Mouse (Mus musculus) forebrain, embryonic 13.5 days (tissue): Measurements from ENCODE around the gene Grhl3. TPM values are rescaled to one million over a fixed set of nuclear protein-coding genes. Genes with fewer than 3 reads are reported as not detected.
A peak's percentile ranks its signal among the peaks of the same experiment; 100 is the strongest.

Source experiments
- ATAC-seq: fragments of 200-750 bp; cut with Nextera tagmentation; 2 replicates; pipeline ENCODE4 v1.8.0; 2017
- H3K27ac ChIP-seq: fragments of 300-500 bp; sonication (generic); 2 replicates; pipeline ENCODE4 v1.5.1; 2015; ENCODE audit warnings: inconsistent platforms, mild to moderate bottlenecking, moderate library complexity
- H3K27me3 ChIP-seq: fragments of 300-500 bp; sonication (generic); 2 replicates; pipeline ENCODE4 v1.6.1; 2015; ENCODE audit warnings: mild to moderate bottlenecking, inconsistent platforms
- H3K36me3 ChIP-seq: fragments of 300-500 bp; sonication (generic); 2 replicates; pipeline ENCODE4 v1.6.1; 2015; ENCODE audit warnings: mild to moderate bottlenecking, inconsistent platforms; ENCODE audit not compliant: poor library complexity, severe bottlenecking
- H3K4me1 ChIP-seq: fragments of 300-500 bp; sonication (generic); 2 replicates; pipeline ENCODE4 v1.6.1; 2015; ENCODE audit warnings: inconsistent platforms
- H3K4me2 ChIP-seq: fragments of 300-500 bp; sonication (generic); 2 replicates; pipeline ENCODE4 v1.6.1; 2015; ENCODE audit warnings: inconsistent platforms, mild to moderate bottlenecking, moderate library complexity
- H3K4me3 ChIP-seq: fragments of 300-500 bp; sonication (generic); 2 replicates; pipeline ENCODE4 v1.5.1; 2015; ENCODE audit warnings: mild to moderate bottlenecking, inconsistent platforms
- H3K9ac ChIP-seq: fragments of 300-500 bp; sonication (generic); 2 replicates; pipeline ENCODE4 v1.6.1; 2015; ENCODE audit warnings: mild to moderate bottlenecking, inconsistent platforms
- H3K9me3 ChIP-seq: fragments of 300-500 bp; sonication (generic); replicated peaks from 2 replicates; pipeline ENCODE4 v1.6.1; 2016; ENCODE audit warnings: inconsistent platforms
- WGBS: fragments of 180-500 bp; shearing (Covaris S2); methylation state at CpG from one replicate; pipeline ENCODE4 v1.1.7; 2015; 5-methylcytosine and 5-hydroxymethylcytosine counted together
- polyA plus RNA-seq: library from polyadenylated mRNA; unstranded; fragments of >200 nt; fragmentation: Nextera tagmentation; extraction: Ambion mirVana; gene quantifications from 2 replicates; pipeline ENCODE4 v1.2.1, GENCODE M21; 2015

Gene Grhl3
- polyA plus RNA-seq, 1 experiment from 2014 or later, result 0.63 TPM

GRCm38 (mm10) chr4:135545080-135545511, 28.3 kb downstream of the Grhl3 start:
- Histone ChIP-seq H3K9ac (no peak overlapping the region), H3K9me3 (no peaks in the 10 kb centered on the region), H3K27me3 (0 out of 2 replicates have a peak, but pooled peaks cover 3% of the 10 kb centered on the region), H3K4me3 (no peak overlapping the region), H3K4me1 (peaks cover 41% of the 10 kb centered on the region), H3K4me2 (peak overlapping the region; percentile 2; the same call in 1 of the 2 replicates), H3K36me3 (no peaks in the 10 kb centered on the region), H3K27ac (no peak overlapping the region)
- ATAC-seq, result no peak
- 28% methylated on average over 8 of the region's 8 CpGs for WGBS

GRCm38 (mm10) chr4:135544284-135544683, 29.1 kb downstream of the Grhl3 start:
- Histone ChIP-seq H3K27me3 (0 out of 2 replicates have a peak, but pooled peaks cover 3% of the 10 kb centered on the region), H3K4me2 (no peak overlapping the region), H3K27ac (no peak overlapping the region), H3K9ac (no peak overlapping the region), H3K4me3 (no peak overlapping the region), H3K36me3 (no peaks in the 10 kb centered on the region), H3K4me1 (peaks cover 42% of the 10 kb centered on the region), H3K9me3 (no peaks in the 10 kb centered on the region)
- no peak for ATAC-seq
- 85% methylated on average over 2 of the region's 2 CpGs for WGBS

GRCm38 (mm10) chr4:135540057-135540456, 33.4 kb downstream of the Grhl3 start:
- no peak for ATAC-seq

DNA sequence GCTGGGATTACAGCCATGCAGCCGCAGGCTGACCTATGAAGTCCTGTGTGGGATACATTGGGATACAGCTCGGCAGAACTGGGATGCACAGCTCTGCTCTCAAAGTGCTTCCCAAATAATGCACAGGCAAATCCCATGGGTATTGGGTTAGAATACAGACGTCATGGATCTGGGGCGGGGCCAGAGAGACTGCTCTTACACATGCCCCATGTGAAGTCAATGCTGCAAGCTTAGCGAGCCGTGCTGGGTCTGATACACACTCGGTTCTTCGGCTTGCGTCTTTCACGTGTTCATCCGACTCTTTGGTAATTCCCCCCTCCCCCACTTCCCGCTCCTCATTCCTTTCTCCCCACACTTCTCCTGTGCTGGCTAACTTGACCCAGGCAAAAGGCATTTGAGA, 34.4 kb downstream of the Grhl3 start:
- ATAC-seq, result no peak
- H3K9ac ChIP-seq, result no peak overlapping the region
- no peaks in the 10 kb centered on the region for H3K36me3 ChIP-seq
- H3K9me3 ChIP-seq, result no peaks in the 10 kb centered on the region
- 0 out of 2 replicates have a peak, but pooled peaks cover 1% of the 10 kb centered on the region for H3K27me3 ChIP-seq
- H3K4me1 ChIP-seq, result peaks cover 3% of the 10 kb centered on the region; the same call in 1 of the 2 replicates
- no peak overlapping the region for H3K4me3 ChIP-seq
- no peak overlapping the region for H3K4me2 ChIP-seq
- WGBS, result 88% methylated on average over 12 of the region's 12 CpGs
- no peak overlapping the region for H3K27ac ChIP-seq

More at GRCm38 (mm10) chr4:135540057-135540456, 33.4 kb downstream of the Grhl3 start:
- H3K36me3 ChIP-seq, result no peaks in the 10 kb centered on the region
- H3K4me2 ChIP-seq, result no peak overlapping the region
- H3K27me3 ChIP-seq, result 0 out of 2 replicates have a peak, but pooled peaks cover 3% of the 10 kb centered on the region
- WGBS, result 60% methylated on average over 9 of the region's 9 CpGs
- no peaks in the 10 kb centered on the region for H3K9me3 ChIP-seq
- H3K4me1 ChIP-seq, result peaks cover 10% of the 10 kb centered on the region
- H3K9ac ChIP-seq, result no peak overlapping the region
- H3K4me3 ChIP-seq, result no peak overlapping the region
- H3K27ac ChIP-seq, result no peak overlapping the region

DNA sequence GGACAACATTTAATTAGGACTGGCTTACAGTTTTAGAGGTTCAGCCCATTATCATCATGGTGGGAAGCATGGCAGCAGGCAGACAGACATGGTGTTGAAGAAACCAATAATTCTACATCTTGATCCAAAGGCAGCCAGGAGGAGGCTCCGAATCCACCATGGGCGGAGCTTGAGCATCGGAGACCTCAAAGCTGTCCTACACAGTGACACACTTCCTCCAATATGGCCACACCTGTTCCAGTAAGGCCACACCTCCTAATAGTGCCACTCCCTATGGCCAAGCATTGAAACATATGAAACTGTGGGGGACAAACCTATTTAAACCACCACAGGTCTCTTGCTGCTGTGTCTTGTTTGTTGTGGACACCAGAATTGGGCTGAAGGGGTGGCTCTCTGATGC, 38.4 kb downstream of the Grhl3 start:
- peaks cover 3% of the 10 kb centered on the region; the same call in 1 of the 2 replicates for H3K4me1 ChIP-seq
- H3K27me3 ChIP-seq, result no peaks in the 10 kb centered on the region
- WGBS, result 95% methylated on average over 3 of the region's 3 CpGs
- no peak overlapping the region for H3K4me3 ChIP-seq
- H3K27ac ChIP-seq, result no peak overlapping the region
- no peak overlapping the region for H3K9ac ChIP-seq
- H3K4me2 ChIP-seq, result no peak overlapping the region
- H3K9me3 ChIP-seq, result peaks cover 6% of the 10 kb centered on the region; the same call in 1 of the 2 replicates
- no peaks in the 10 kb centered on the region for H3K36me3 ChIP-seq
- ATAC-seq, result no peak

- H3K4me3 ChIP-seq, result no peak overlapping the region
- H3K9ac ChIP-seq, result no peak overlapping the region
- no peak for ATAC-seq
- no peaks in the 10 kb centered on the region for H3K4me1 ChIP-seq
- no peaks in the 10 kb centered on the region for H3K27me3 ChIP-seq
- WGBS, result 79% methylated on average over 6 of the region's 6 CpGs
- H3K4me2 ChIP-seq, result no peak overlapping the region
- no peaks in the 10 kb centered on the region for H3K36me3 ChIP-seq
- no peak overlapping the region for H3K27ac ChIP-seq
- H3K9me3 ChIP-seq, result peaks cover 6% of the 10 kb centered on the region; the same call in 1 of the 2 replicates
Observed at GRCm38 (mm10) chr4:135533001-135533400, 40.4 kb downstream of the Grhl3 start.

DNA sequence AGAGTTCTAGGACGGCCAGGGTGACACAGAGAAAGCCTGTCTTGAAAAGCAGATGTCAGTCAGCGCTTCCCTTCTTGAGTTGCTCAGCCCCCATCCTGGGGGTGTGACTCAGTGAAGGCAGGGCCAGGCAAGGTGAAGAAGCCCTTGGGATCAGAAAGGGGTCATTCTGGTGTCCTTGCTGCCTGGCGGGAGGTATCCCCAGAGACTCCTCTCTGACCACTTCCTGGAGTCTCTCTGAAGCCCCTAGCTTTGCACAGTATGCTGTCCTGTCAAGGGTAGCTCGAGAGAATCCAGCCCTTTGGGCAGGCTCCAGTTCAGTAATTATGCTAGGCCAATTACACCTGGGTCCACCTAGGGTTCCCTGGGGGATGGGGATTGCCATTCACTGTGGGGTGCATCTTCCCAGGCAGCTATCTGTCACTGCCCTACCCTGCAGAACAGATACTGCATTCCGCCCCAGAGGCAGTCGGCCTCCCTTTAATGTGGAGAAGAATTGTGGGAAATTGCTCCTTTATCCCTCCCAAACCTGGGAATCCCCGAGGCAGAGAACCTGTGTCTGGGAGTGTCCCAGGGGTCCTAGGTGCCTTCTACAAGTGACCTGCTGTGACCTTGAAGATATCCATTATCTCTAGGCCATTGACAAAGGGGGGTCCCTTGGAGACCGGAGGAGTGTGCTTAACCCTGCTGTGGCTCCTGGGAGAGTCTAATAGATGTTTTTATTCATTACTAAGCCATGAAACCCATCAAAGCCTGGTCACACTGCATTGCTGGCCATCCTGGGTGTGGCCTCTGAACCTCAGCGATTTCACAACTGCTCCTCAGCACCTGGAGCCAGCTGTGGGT, 41.4 kb downstream of the Grhl3 start:
- H3K9me3 ChIP-seq, result peaks cover 6% of the 10 kb centered on the region; the same call in 1 of the 2 replicates
- WGBS, result 62% methylated on average over 9 of the region's 9 CpGs

DNA sequence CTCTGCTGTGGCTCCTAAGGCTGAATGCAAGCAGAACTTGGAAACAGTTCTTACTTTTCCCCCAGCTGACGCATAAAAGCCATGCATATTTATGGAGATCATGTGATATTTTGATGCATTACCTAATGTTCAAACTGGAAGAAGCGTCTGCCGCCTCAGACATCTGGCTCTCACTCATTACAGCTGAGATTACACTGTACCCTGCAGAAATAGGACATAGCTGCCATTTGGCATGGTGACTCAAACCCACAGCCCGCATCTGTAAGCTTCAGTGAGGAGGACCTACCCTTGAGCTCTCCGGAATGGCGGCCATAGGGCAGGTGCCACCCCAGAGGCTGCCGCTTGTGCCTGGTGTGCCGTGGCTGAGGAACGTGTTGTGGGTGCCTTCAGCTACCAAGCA, 42.2 kb downstream of the Grhl3 start:
- Histone ChIP-seq H3K4me2 (no peak overlapping the region), H3K9me3 (peaks cover 6% of the 10 kb centered on the region; the same call in 1 of the 2 replicates), H3K4me1 (peaks cover 8% of the 10 kb centered on the region), H3K36me3 (no peaks in the 10 kb centered on the region), H3K9ac (no peak overlapping the region), H3K27ac (no peak overlapping the region), H3K4me3 (no peak overlapping the region), H3K27me3 (no peaks in the 10 kb centered on the region)
- peak; percentile 43; the same call in 1 of the 2 replicates for ATAC-seq
- WGBS, result 91% methylated on average over 9 of the region's 9 CpGs

More for the DNA sequence above, 41.4 kb downstream of the Grhl3 start:
- H3K36me3 ChIP-seq, result no peaks in the 10 kb centered on the region
- no peak overlapping the region for H3K4me3 ChIP-seq
- H3K27me3 ChIP-seq, result no peaks in the 10 kb centered on the region
- no peak overlapping the region for H3K9ac ChIP-seq
- ATAC-seq, result no peak
- peaks cover under 1% of the 10 kb centered on the region; the same call in 1 of the 2 replicates for H3K4me1 ChIP-seq
- no peak overlapping the region for H3K4me2 ChIP-seq
- no peak overlapping the region for H3K27ac ChIP-seq

DNA sequence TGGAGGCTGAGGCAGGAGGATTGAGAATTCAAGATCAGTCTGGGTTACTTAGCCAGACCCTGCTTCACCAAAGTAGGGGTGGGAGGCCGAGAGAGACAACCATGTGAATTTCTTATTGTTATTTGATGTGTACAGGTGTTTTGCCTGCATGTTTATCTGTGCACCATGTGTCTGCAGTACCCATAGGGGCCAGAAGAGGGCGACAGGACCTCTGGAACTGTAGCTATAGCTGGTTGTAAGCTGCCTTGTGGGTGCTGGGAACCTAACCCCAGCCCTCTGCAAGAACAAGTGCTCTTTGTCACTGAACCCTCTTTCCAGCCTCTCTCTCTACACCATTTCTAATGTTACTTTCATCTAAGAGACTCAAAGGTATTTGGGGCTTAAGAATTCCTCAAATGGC, 43.2 kb downstream of the Grhl3 start:
- peaks cover 18% of the 10 kb centered on the region for H3K4me1 ChIP-seq
- no peak overlapping the region for H3K27ac ChIP-seq
- WGBS, result 63% methylated on average over 2 of the region's 2 CpGs
- no peak overlapping the region for H3K4me2 ChIP-seq
- H3K9ac ChIP-seq, result no peak overlapping the region
- ATAC-seq, result no peak
- H3K9me3 ChIP-seq, result peaks cover 6% of the 10 kb centered on the region; the same call in 1 of the 2 replicates
- 0 out of 2 replicates have a peak, but pooled peaks cover 3% of the 10 kb centered on the region for H3K27me3 ChIP-seq
- no peaks in the 10 kb centered on the region for H3K36me3 ChIP-seq
- no peak overlapping the region for H3K4me3 ChIP-seq

GRCm38 (mm10) chr4:135526039-135526710, 47.3 kb downstream of the Grhl3 start:
- Histone ChIP-seq H3K9me3 (peaks cover 6% of the 10 kb centered on the region; the same call in 1 of the 2 replicates), H3K4me3 (no peak overlapping the region), H3K9ac (peak overlapping the region; percentile 37), H3K4me2 (peak overlapping the region; percentile 35), H3K4me1 (peaks cover 34% of the 10 kb centered on the region), H3K36me3 (no peaks in the 10 kb centered on the region), H3K27ac (no peak overlapping the region), H3K27me3 (0 out of 2 replicates have a peak, but pooled peaks cover 3% of the 10 kb centered on the region)
- peak; percentile 58; the same call in 1 of the 2 replicates for ATAC-seq
- 3% methylated on average over 14 of the region's 14 CpGs for WGBS

DNA sequence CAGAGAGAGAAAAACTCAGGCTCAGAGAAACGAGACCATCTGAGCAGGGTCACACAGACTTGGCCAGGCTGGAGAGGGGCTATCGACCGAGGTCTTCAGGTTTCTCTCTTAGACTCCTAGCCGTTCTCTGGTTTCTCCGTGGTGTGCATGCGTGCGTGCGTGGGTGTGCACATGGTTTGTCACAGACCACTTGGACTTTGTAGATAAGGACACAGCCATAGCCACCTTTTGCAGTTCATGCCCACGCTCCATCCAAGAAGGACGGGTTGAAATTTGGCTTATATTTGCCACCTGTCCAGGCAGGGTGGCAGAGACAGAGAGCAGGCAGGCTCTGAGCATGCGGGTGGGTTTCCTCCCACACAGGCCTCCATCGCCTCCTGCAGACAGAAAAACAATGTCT, 48.4 kb downstream of the Grhl3 start:
- no peak for ATAC-seq
- WGBS, result 58% methylated on average over 12 of the region's 12 CpGs
- H3K27ac ChIP-seq, result no peak overlapping the region

GRCm38 (mm10) chr4:135523939-135524338, 49.5 kb downstream of the Grhl3 start:
- Histone ChIP-seq H3K36me3 (no peaks in the 10 kb centered on the region), H3K27ac (no peak overlapping the region), H3K4me2 (no peak overlapping the region), H3K9me3 (no peaks in the 10 kb centered on the region), H3K4me1 (peaks cover 34% of the 10 kb centered on the region), H3K4me3 (no peak overlapping the region), H3K27me3 (0 out of 2 replicates have a peak, but pooled peaks cover 3% of the 10 kb centered on the region), H3K9ac (no peak overlapping the region)
- WGBS, result 0% methylated on average over 6 of the region's 7 CpGs
- peak; percentile 43; the same call in 1 of the 2 replicates for ATAC-seq

More for the DNA sequence above, 48.4 kb downstream of the Grhl3 start:
- Histone ChIP-seq H3K4me2 (no peak overlapping the region), H3K9me3 (no peaks in the 10 kb centered on the region; the same call in 1 of the 2 replicates), H3K4me1 (peaks cover 34% of the 10 kb centered on the region), H3K27me3 (0 out of 2 replicates have a peak, but pooled peaks cover 3% of the 10 kb centered on the region), H3K4me3 (no peak overlapping the region), H3K9ac (no peak overlapping the region), H3K36me3 (no peaks in the 10 kb centered on the region)
